Mouse (Mus musculus) liver, embryonic 11.5 days (tissue): Measurements from ENCODE around the gene Vwa8. TPM values are rescaled to one million over a fixed set of nuclear protein-coding genes. Genes with fewer than 3 reads are reported as not detected.

Experiments used
- ATAC-seq: fragments of 200-750 bp; cut with Nextera tagmentation; replicated peaks from 2 replicates; pipeline ENCODE4 v1.8.0; 2017; ENCODE audit warnings: moderate number of reproducible peaks, mild to moderate bottlenecking, moderate TSS enrichment, moderate library complexity; ENCODE audit not compliant: low FRiP score
- DNase-seq: peaks from one replicate; pipeline ENCODE4 v3.0.0-alpha.2; 2017; ENCODE audit warnings: low spot score
- H3K27ac ChIP-seq: fragments of 300-500 bp; sonication (generic); 2 replicates; pipeline ENCODE4 v1.5.1; 2014; ENCODE audit warnings: mild to moderate bottlenecking, low read depth, low read length, control low read depth
- H3K27me3 ChIP-seq: fragments of 300-500 bp; sonication (generic); replicated peaks from 2 replicates; pipeline ENCODE4 v1.6.1; 2014; ENCODE audit warnings: low read length, mixed read lengths; ENCODE audit not compliant: control insufficient read depth, insufficient read depth
- H3K36me3 ChIP-seq: fragments of 300-500 bp; sonication (generic); 2 replicates; pipeline ENCODE4 v1.6.1; 2014; ENCODE audit warnings: mild to moderate bottlenecking, low read length, moderate library complexity, mixed read lengths; ENCODE audit not compliant: control insufficient read depth, insufficient read depth
- H3K4me1 ChIP-seq: fragments of 300-500 bp; sonication (generic); replicated peaks from 2 replicates; pipeline ENCODE4 v1.6.1; 2014; ENCODE audit warnings: low read length, mixed read lengths; ENCODE audit not compliant: control insufficient read depth, insufficient read depth
- H3K4me2 ChIP-seq: fragments of 300-500 bp; sonication (generic); 2 replicates; pipeline ENCODE4 v1.6.1; 2014; ENCODE audit warnings: mild to moderate bottlenecking, control low read depth, moderate library complexity
- H3K4me3 ChIP-seq: fragments of 300-500 bp; sonication (generic); 2 replicates; pipeline ENCODE4 v1.5.1; 2014; ENCODE audit warnings: low read depth, low read length, control low read depth
- H3K9ac ChIP-seq: fragments of 300-500 bp; sonication (generic); 2 replicates; pipeline ENCODE4 v1.6.1; 2014; ENCODE audit warnings: low read depth, low read length, control low read depth
- H3K9me3 ChIP-seq: fragments of 300-500 bp; sonication (generic); 2 replicates; pipeline ENCODE4 v1.6.1; 2016; ENCODE audit warnings: low read length, inconsistent platforms, mixed read lengths; ENCODE audit not compliant: control insufficient read depth
- WGBS: fragments of 180-500 bp; shearing (Covaris S2); extraction: QIAGEN DNeasy Blood & Tissue Kit; methylation state at CpG from one replicate; pipeline ENCODE4 v1.1.7; 2014; 5-methylcytosine and 5-hydroxymethylcytosine counted together
- polyA plus RNA-seq: library from polyadenylated mRNA; unstranded; fragments of >200 nt; fragmentation: Nextera tagmentation; extraction: Ambion mirVana; gene quantifications from 2 replicates; pipeline ENCODE4 v1.2.1, GENCODE M21; 2014

The Vwa8 gene
- polyA plus RNA-seq, 1 experiment from 2014 or later = 12.6 TPM

- 70% methylated on average over 8 of the region's 8 CpGs for WGBS
Observed at GRCm38 (mm10) chr14:79225458-79225857, 376.6 kb downstream of the Vwa8 start.

GRCm38 (mm10) chr14:79226056-79226455 is 377.2 kb downstream of the Vwa8 start:
- Histone ChIP-seq H3K4me1 (no peaks in the 10 kb centered on the region), H3K9ac (no peak overlapping the region), H3K9me3 (no peaks in the 10 kb centered on the region), H3K4me2 (no peak overlapping the region), H3K27ac (no peak overlapping the region), H3K4me3 (no peak overlapping the region), H3K36me3 (no peaks in the 10 kb centered on the region), H3K27me3 (no peaks in the 10 kb centered on the region)
- 69% methylated on average over 9 of the region's 9 CpGs for WGBS
- ATAC-seq (no peak), DNase-seq (no peak)

More at GRCm38 (mm10) chr14:79225458-79225857, 376.6 kb downstream of the Vwa8 start:
- no peaks in the 10 kb centered on the region for H3K9me3 ChIP-seq
- no peaks in the 10 kb centered on the region for H3K27me3 ChIP-seq
- H3K4me2 ChIP-seq = no peak overlapping the region
- DNase-seq (no peak), ATAC-seq (no peak)
- no peak overlapping the region for H3K27ac ChIP-seq
- no peaks in the 10 kb centered on the region for H3K4me1 ChIP-seq
- no peaks in the 10 kb centered on the region for H3K36me3 ChIP-seq
- no peak overlapping the region for H3K9ac ChIP-seq
- no peak overlapping the region for H3K4me3 ChIP-seq

DNA sequence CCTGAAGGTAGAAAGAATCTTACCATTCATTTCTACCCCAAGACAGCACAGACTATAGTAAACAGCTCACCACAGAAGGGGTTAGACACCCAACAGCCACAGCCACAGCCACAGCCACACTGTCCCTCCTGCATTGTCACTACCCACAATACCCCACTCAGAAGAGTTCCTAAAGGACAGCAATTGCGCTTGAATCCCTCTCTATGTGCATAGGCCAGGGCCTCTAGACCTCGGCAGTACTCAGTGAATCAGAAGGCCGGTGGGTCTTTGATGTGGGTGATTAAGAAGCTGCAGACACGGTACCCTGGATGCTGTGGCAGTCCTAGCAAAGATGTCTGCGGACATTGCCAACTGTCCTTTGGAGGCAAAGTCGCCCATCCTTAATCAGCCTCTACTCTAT is 377.9 kb downstream of the Vwa8 start:
- no peak overlapping the region for H3K4me2 ChIP-seq
- no peaks in the 10 kb centered on the region for H3K4me1 ChIP-seq
- H3K27ac ChIP-seq = no peak overlapping the region
- H3K27me3 ChIP-seq = no peaks in the 10 kb centered on the region
- no peaks in the 10 kb centered on the region for H3K9me3 ChIP-seq
- no peak overlapping the region for H3K4me3 ChIP-seq
- no peaks in the 10 kb centered on the region for H3K36me3 ChIP-seq
- no peak overlapping the region for H3K9ac ChIP-seq
- ATAC-seq (no peak), DNase-seq (no peak)
- 79% methylated on average over 6 of the region's 6 CpGs for WGBS

DNA sequence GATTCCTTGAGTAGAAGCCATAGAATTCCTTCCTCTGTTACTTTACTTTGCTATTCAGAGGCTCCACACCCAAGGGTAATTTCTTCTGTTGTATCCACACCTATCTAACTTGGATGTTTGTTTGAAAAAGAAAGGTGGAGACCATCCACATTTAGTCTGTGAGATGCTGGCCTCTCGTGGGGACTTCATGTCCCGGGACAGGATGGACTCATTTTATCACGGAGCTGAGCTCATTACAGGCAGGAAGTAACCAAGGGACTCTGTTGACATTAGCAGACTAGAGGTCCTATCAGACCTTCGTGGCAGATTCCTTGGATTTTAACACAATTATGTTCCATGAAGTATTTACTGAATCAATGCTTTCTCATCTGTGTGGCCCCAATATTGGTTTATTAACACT is 379.1 kb downstream of the Vwa8 start:
- WGBS = 30% methylated on average over 4 of the region's 4 CpGs
- H3K4me2 ChIP-seq = no peak overlapping the region
- no peak for ATAC-seq

GRCm38 (mm10) chr14:79231677-79232076 is 382.8 kb downstream of the Vwa8 start:
- H3K4me3 ChIP-seq = no peak overlapping the region
- DNase-seq (no peak), ATAC-seq (no peak)
- no peaks in the 10 kb centered on the region for H3K27me3 ChIP-seq
- H3K27ac ChIP-seq = no peak overlapping the region
- no peaks in the 10 kb centered on the region for H3K36me3 ChIP-seq
- no peaks in the 10 kb centered on the region for H3K9me3 ChIP-seq
- WGBS = 79% methylated on average over 4 of the region's 4 CpGs
- no peaks in the 10 kb centered on the region for H3K4me1 ChIP-seq
- no peak overlapping the region for H3K9ac ChIP-seq
- H3K4me2 ChIP-seq = no peak overlapping the region

More for the DNA sequence above, 379.1 kb downstream of the Vwa8 start:
- DNase-seq = no peak
- no peaks in the 10 kb centered on the region for H3K4me1 ChIP-seq
- no peaks in the 10 kb centered on the region for H3K27me3 ChIP-seq
- H3K4me3 ChIP-seq = no peak overlapping the region
- no peaks in the 10 kb centered on the region for H3K36me3 ChIP-seq
- no peaks in the 10 kb centered on the region for H3K9me3 ChIP-seq
- H3K9ac ChIP-seq = no peak overlapping the region
- no peak overlapping the region for H3K27ac ChIP-seq

DNA sequence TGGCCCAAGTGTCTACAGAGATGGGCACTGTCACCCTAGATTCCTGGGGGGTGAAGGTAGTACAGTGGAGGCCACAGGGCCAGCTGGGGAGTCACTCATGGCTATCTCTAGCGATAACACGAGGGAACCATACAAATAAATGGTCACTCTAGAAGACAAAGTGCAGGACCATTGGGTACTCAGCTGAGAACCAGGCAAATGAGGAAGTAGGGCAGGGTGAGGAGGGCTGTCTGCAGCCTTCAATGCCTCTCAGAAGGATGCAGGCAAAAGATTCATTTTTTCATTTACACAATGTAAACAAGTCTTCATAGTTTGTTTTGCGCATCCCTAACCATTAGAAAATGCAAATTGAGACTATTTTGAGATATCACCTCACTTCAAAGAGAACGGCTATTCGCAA is 384.8 kb downstream of the Vwa8 start:
- no peaks in the 10 kb centered on the region for H3K4me1 ChIP-seq
- H3K4me3 ChIP-seq = no peak overlapping the region
- no peaks in the 10 kb centered on the region for H3K9me3 ChIP-seq
- ATAC-seq (no peak), DNase-seq (no peak)
- no peaks in the 10 kb centered on the region for H3K27me3 ChIP-seq
- H3K4me2 ChIP-seq = no peak overlapping the region
- H3K9ac ChIP-seq = no peak overlapping the region
- 75% methylated on average over 5 of the region's 5 CpGs for WGBS
- no peaks in the 10 kb centered on the region for H3K36me3 ChIP-seq
- no peak overlapping the region for H3K27ac ChIP-seq

GRCm38 (mm10) chr14:79234513-79234912 is 385.7 kb downstream of the Vwa8 start:
- ATAC-seq = no peak
- Histone ChIP-seq H3K4me1 (no peaks in the 10 kb centered on the region), H3K9ac (no peak overlapping the region), H3K9me3 (no peaks in the 10 kb centered on the region), H3K27me3 (no peaks in the 10 kb centered on the region), H3K27ac (no peak overlapping the region), H3K4me2 (no peak overlapping the region), H3K36me3 (no peaks in the 10 kb centered on the region), H3K4me3 (no peak overlapping the region)
- no peak for DNase-seq
- 80% methylated on average over 2 of the region's 2 CpGs for WGBS

- Histone ChIP-seq H3K9me3 (no peaks in the 10 kb centered on the region), H3K4me3 (no peak overlapping the region), H3K27ac (no peak overlapping the region), H3K4me1 (no peaks in the 10 kb centered on the region), H3K27me3 (no peaks in the 10 kb centered on the region), H3K4me2 (no peak overlapping the region), H3K36me3 (no peaks in the 10 kb centered on the region), H3K9ac (no peak overlapping the region)
- no peak for ATAC-seq
- DNase-seq = no peak
- WGBS = 62% methylated on average over 5 of the region's 5 CpGs
Observed at GRCm38 (mm10) chr14:79235157-79235556, 386.3 kb downstream of the Vwa8 start.

- H3K36me3 ChIP-seq = no peaks in the 10 kb centered on the region
- no peak overlapping the region for H3K27ac ChIP-seq
- no peak for ATAC-seq
- no peaks in the 10 kb centered on the region for H3K4me1 ChIP-seq
- no peak overlapping the region for H3K9ac ChIP-seq
- no peak for DNase-seq
- no peaks in the 10 kb centered on the region for H3K27me3 ChIP-seq
- WGBS = 82% methylated on average over 6 of the region's 6 CpGs
- H3K4me3 ChIP-seq = no peak overlapping the region
- no peak overlapping the region for H3K4me2 ChIP-seq
- no peaks in the 10 kb centered on the region for H3K9me3 ChIP-seq
Observed at GRCm38 (mm10) chr14:79236261-79236660, 387.4 kb downstream of the Vwa8 start.
